Mouse (Mus musculus) left cerebral cortex, adult 8-10 months (tissue): Measurements from ENCODE around the gene Rhoh. TPM values are rescaled to one million over a fixed set of nuclear protein-coding genes. Genes with fewer than 3 reads are reported as not detected.

Source experiments
- DNase-seq, 2 experiments: peaks; one replicate each; pipeline ENCODE4 v3.0.0; 2022; ENCODE audit warnings: low spot score in 2 of 2
- total RNA-seq, 4 experiments: library from RNA; stranded (reverse); gene quantifications; 2 replicates each; pipeline ENCODE4 v1.2.4; 2022

Gene Rhoh
- total RNA-seq, 4 experiments from 2014 or later, result 0.67 to 2.4 (median 1.6) TPM

GRCm38 (mm10) chr5:65891251-65891826 is 30.3 kb downstream of the Rhoh start:
- DNase-seq, result no peak

- DNase-seq, result no peak
These were observed 34.2 kb downstream of the Rhoh start for GRCm38 (mm10) chr5:65895121-65895692.

- DNase-seq, result no peak
These were observed 34.8 kb downstream of the Rhoh start for GRCm38 (mm10) chr5:65895764-65896163.

- no peak for DNase-seq
These were observed 36.7 kb downstream of the Rhoh start for GRCm38 (mm10) chr5:65897731-65898130.

GRCm38 (mm10) chr5:65898683-65899082 is 37.7 kb downstream of the Rhoh start:
- DNase-seq, result no peak

GRCm38 (mm10) chr5:65900113-65900512 is 39.1 kb downstream of the Rhoh start:
- DNase-seq, result no peak

- DNase-seq, result no peak
These were observed 39.9 kb downstream of the Rhoh start for GRCm38 (mm10) chr5:65900862-65901265.

- no peak for DNase-seq
These were observed 40.9 kb downstream of the Rhoh start for GRCm38 (mm10) chr5:65901868-65902418.

GRCm38 (mm10) chr5:65902811-65903210 is 41.8 kb downstream of the Rhoh start:
- DNase-seq, result no peak

GRCm38 (mm10) chr5:65904476-65904875 is 43.5 kb downstream of the Rhoh start:
- no peak for DNase-seq

- no peak for DNase-seq
These were observed 47.7 kb downstream of the Rhoh start for GRCm38 (mm10) chr5:65908751-65909150.

GRCm38 (mm10) chr5:65909321-65909720 is 48.3 kb downstream of the Rhoh start:
- DNase-seq, result no peak

GRCm38 (mm10) chr5:65910398-65910797 is 49.4 kb downstream of the Rhoh start:
- no peak for DNase-seq

GRCm38 (mm10) chr5:65911676-65912075 is 50.7 kb downstream of the Rhoh start:
- no peak for DNase-seq

GRCm38 (mm10) chr5:65912201-65912600 is 51.2 kb downstream of the Rhoh start:
- no peak for DNase-seq

GRCm38 (mm10) chr5:65913126-65913525 is 52.1 kb downstream of the Rhoh start:
- DNase-seq, result no peak

- no peak for DNase-seq
These were observed 53.3 kb downstream of the Rhoh start for GRCm38 (mm10) chr5:65914342-65914741.

- DNase-seq, result no peak
These were observed 55.9 kb downstream of the Rhoh start for GRCm38 (mm10) chr5:65916930-65917329.

- DNase-seq, result no peak
These were observed 57.6 kb downstream of the Rhoh start for GRCm38 (mm10) chr5:65918601-65919000.

- DNase-seq, result no peak
These were observed 58.3 kb downstream of the Rhoh start for GRCm38 (mm10) chr5:65919326-65919725.

GRCm38 (mm10) chr5:65919904-65920303 is 58.9 kb downstream of the Rhoh start:
- no peak for DNase-seq

- DNase-seq, result no peak
These were observed 59.9 kb downstream of the Rhoh start for GRCm38 (mm10) chr5:65920701-65921426.
